Mouse (Mus musculus): Measurements from ENCODE around the gene Smc1b.

GRCm38 (mm10) chr15:85180368-85180767 lies 48.6 kb upstream of the Smc1b start:
- TF ChIP-seq CTCF (IDR thresholded peaks at IDR 0.05; ENCODE audit: low read depth) (no peak), EP300 (IDR thresholded peaks at IDR 0.05; ENCODE audit: low read depth) (no peak)

All from heart, postnatal 0 days (tissue).